Mouse (Mus musculus): ENCODE measurements around the gene Btbd19. TPM values are rescaled to one million over a fixed set of nuclear protein-coding genes. Genes with fewer than 3 reads are reported as not detected.

The Btbd19 gene
- polyA plus RNA-seq, 1 experiment from 2014 or later = 3.6 TPM

- peak; percentile 94 for DNase-seq (ENCODE audit: low spot score)
- Histone ChIP-seq H3K4me1 (peaks cover 36% of the 10 kb centered on the region), H3K27ac (replicated peaks) (peak overlapping the region; percentile 93), H3K9me3 (no peaks in the 10 kb centered on the region), H3K4me3 (peak overlapping the region; percentile 85), H3K36me3 (replicated peaks) (peaks cover 6% of the 10 kb centered on the region), H3K27me3 (replicated peaks; ENCODE audit: low read depth, poor library complexity, severe bottlenecking) (no peaks in the 10 kb centered on the region)
- under 1% methylated on average over 69 of the region's 69 CpGs for WGBS
Observed at GRCm38 (mm10) chr4:117120445-117121414, 4.8 kb downstream of the Btbd19 start.

- H3K27ac ChIP-seq (replicated peaks) = peak overlapping the region; percentile 93
- peak overlapping the region; percentile 85 for H3K4me3 ChIP-seq
- no peaks in the 10 kb centered on the region for H3K27me3 ChIP-seq (replicated peaks; ENCODE audit: low read depth, poor library complexity, severe bottlenecking)
- WGBS = 6% methylated on average over 10 of the region's 10 CpGs
- no peak for DNase-seq (ENCODE audit: low spot score)
- no peaks in the 10 kb centered on the region for H3K9me3 ChIP-seq
- peaks cover 12% of the 10 kb centered on the region for H3K36me3 ChIP-seq (replicated peaks)
- peaks cover 29% of the 10 kb centered on the region for H3K4me1 ChIP-seq
Observed at GRCm38 (mm10) chr4:117120052-117120444, 5.5 kb downstream of the Btbd19 start.

GRCm38 (mm10) chr4:117119636-117120035, 5.9 kb downstream of the Btbd19 start:
- WGBS = 81% methylated on average over 5 of the region's 5 CpGs
- Histone ChIP-seq H3K9me3 (no peaks in the 10 kb centered on the region), H3K27ac (replicated peaks) (peak overlapping the region; percentile 93), H3K4me3 (peak overlapping the region; percentile 85), H3K4me1 (peaks cover 25% of the 10 kb centered on the region), H3K36me3 (replicated peaks) (peaks cover 16% of the 10 kb centered on the region), H3K27me3 (replicated peaks; ENCODE audit: low read depth, poor library complexity, severe bottlenecking) (no peaks in the 10 kb centered on the region)
- no peak for DNase-seq (ENCODE audit: low spot score)

- Histone ChIP-seq H3K36me3 (replicated peaks) (peaks cover 33% of the 10 kb centered on the region), H3K27ac (replicated peaks) (no peak overlapping the region), H3K4me1 (peaks cover 15% of the 10 kb centered on the region), H3K4me3 (no peak overlapping the region), H3K9me3 (no peaks in the 10 kb centered on the region), H3K27me3 (replicated peaks; ENCODE audit: low read depth, poor library complexity, severe bottlenecking) (no peaks in the 10 kb centered on the region)
- 95% methylated on average over 7 of the region's 7 CpGs for WGBS
- DNase-seq (ENCODE audit: low spot score) = no peak
Observed at GRCm38 (mm10) chr4:117117931-117118330, 7.6 kb downstream of the Btbd19 start.

GRCm38 (mm10) chr4:117115592-117115991, 9.9 kb downstream of the Btbd19 start:
- H3K9me3 ChIP-seq = no peaks in the 10 kb centered on the region
- no peak for DNase-seq (ENCODE audit: low spot score)
- H3K27ac ChIP-seq (replicated peaks) = no peak overlapping the region
- H3K4me1 ChIP-seq = peaks cover 6% of the 10 kb centered on the region
- no peaks in the 10 kb centered on the region for H3K27me3 ChIP-seq (replicated peaks; ENCODE audit: low read depth, poor library complexity, severe bottlenecking)
- H3K36me3 ChIP-seq (replicated peaks) = peaks cover 54% of the 10 kb centered on the region
- 88% methylated on average over 5 of the region's 5 CpGs for WGBS
- no peak overlapping the region for H3K4me3 ChIP-seq

GRCm38 (mm10) chr4:117113237-117113636, 12.3 kb downstream of the Btbd19 start:
- no peak for DNase-seq (ENCODE audit: low spot score)
- H3K27ac ChIP-seq (replicated peaks) = no peak overlapping the region
- peaks cover 77% of the 10 kb centered on the region for H3K36me3 ChIP-seq (replicated peaks)

GRCm38 (mm10) chr4:117110985-117111384, 14.5 kb downstream of the Btbd19 start:
- no peaks in the 10 kb centered on the region for H3K27me3 ChIP-seq (replicated peaks; ENCODE audit: low read depth, poor library complexity, severe bottlenecking)
- DNase-seq (ENCODE audit: low spot score) = no peak
- 93% methylated on average over 11 of the region's 11 CpGs for WGBS
- no peak overlapping the region for H3K27ac ChIP-seq (replicated peaks)
- no peaks in the 10 kb centered on the region for H3K9me3 ChIP-seq
- no peak overlapping the region for H3K4me3 ChIP-seq
- peaks cover under 1% of the 10 kb centered on the region; the same call in 1 of the 2 replicates for H3K4me1 ChIP-seq
- peaks cover 94% of the 10 kb centered on the region for H3K36me3 ChIP-seq (replicated peaks)

More at GRCm38 (mm10) chr4:117113237-117113636, 12.3 kb downstream of the Btbd19 start:
- Histone ChIP-seq H3K27me3 (replicated peaks; ENCODE audit: low read depth, poor library complexity, severe bottlenecking) (no peaks in the 10 kb centered on the region), H3K9me3 (no peaks in the 10 kb centered on the region), H3K4me1 (no peaks in the 10 kb centered on the region), H3K4me3 (no peak overlapping the region)
- WGBS = 77% methylated on average over 1 of the region's 1 CpGs

GRCm38 (mm10) chr4:117110249-117110648, 15.3 kb downstream of the Btbd19 start:
- DNase-seq (ENCODE audit: low spot score) = no peak
- peaks cover 8% of the 10 kb centered on the region; the same call in 1 of the 2 replicates for H3K4me1 ChIP-seq
- peaks cover 94% of the 10 kb centered on the region for H3K36me3 ChIP-seq (replicated peaks)
- H3K27ac ChIP-seq (replicated peaks) = no peak overlapping the region
- H3K27me3 ChIP-seq (replicated peaks; ENCODE audit: low read depth, poor library complexity, severe bottlenecking) = no peaks in the 10 kb centered on the region
- no peaks in the 10 kb centered on the region for H3K9me3 ChIP-seq
- WGBS = 92% methylated on average over 13 of the region's 13 CpGs
- H3K4me3 ChIP-seq = no peak overlapping the region

GRCm38 (mm10) chr4:117109330-117109729, 16.2 kb downstream of the Btbd19 start:
- H3K27me3 ChIP-seq (replicated peaks; ENCODE audit: low read depth, poor library complexity, severe bottlenecking) = no peaks in the 10 kb centered on the region
- H3K4me1 ChIP-seq = peaks cover 12% of the 10 kb centered on the region; the same call in 1 of the 2 replicates
- no peak overlapping the region for H3K27ac ChIP-seq (replicated peaks)
- H3K36me3 ChIP-seq (replicated peaks) = peaks cover 95% of the 10 kb centered on the region
- H3K9me3 ChIP-seq = no peaks in the 10 kb centered on the region
- DNase-seq (ENCODE audit: low spot score) = no peak
- WGBS = 94% methylated on average over 25 of the region's 25 CpGs
- H3K4me3 ChIP-seq = no peak overlapping the region

- no peaks in the 10 kb centered on the region for H3K27me3 ChIP-seq (replicated peaks; ENCODE audit: low read depth, poor library complexity, severe bottlenecking)
- no peaks in the 10 kb centered on the region for H3K9me3 ChIP-seq
- DNase-seq (ENCODE audit: low spot score) = no peak
- peaks cover 15% of the 10 kb centered on the region for H3K4me1 ChIP-seq
- WGBS = 95% methylated on average over 6 of the region's 6 CpGs
- peaks cover 92% of the 10 kb centered on the region for H3K36me3 ChIP-seq (replicated peaks)
- no peak overlapping the region for H3K27ac ChIP-seq (replicated peaks)
- no peak overlapping the region for H3K4me3 ChIP-seq
Observed at GRCm38 (mm10) chr4:117108524-117108849, 17.0 kb downstream of the Btbd19 start.

- DNase-seq (ENCODE audit: low spot score) = no peak
- Histone ChIP-seq H3K27me3 (replicated peaks; ENCODE audit: low read depth, poor library complexity, severe bottlenecking) (no peaks in the 10 kb centered on the region), H3K36me3 (replicated peaks) (peaks cover 92% of the 10 kb centered on the region), H3K27ac (replicated peaks) (0 out of 2 replicates have a peak overlapping the region, but pooled peaks have one; percentile 19), H3K9me3 (no peaks in the 10 kb centered on the region), H3K4me1 (peaks cover 15% of the 10 kb centered on the region), H3K4me3 (no peak overlapping the region)
- 93% methylated on average over 18 of the region's 18 CpGs for WGBS
Observed at GRCm38 (mm10) chr4:117107813-117108523, 17.6 kb downstream of the Btbd19 start.

- peaks cover 21% of the 10 kb centered on the region for H3K4me1 ChIP-seq
- 79% methylated on average over 10 of the region's 10 CpGs for WGBS
- H3K4me3 ChIP-seq = no peak overlapping the region
- DNase-seq (ENCODE audit: low spot score) = no peak
- H3K27ac ChIP-seq (replicated peaks) = no peak overlapping the region
- no peaks in the 10 kb centered on the region for H3K27me3 ChIP-seq (replicated peaks; ENCODE audit: low read depth, poor library complexity, severe bottlenecking)
- H3K9me3 ChIP-seq = no peaks in the 10 kb centered on the region
- H3K36me3 ChIP-seq (replicated peaks) = peaks cover 90% of the 10 kb centered on the region
Observed at GRCm38 (mm10) chr4:117105127-117105526, 20.4 kb downstream of the Btbd19 start.

Measured in embryonic facial prominence, embryonic 10.5 days (tissue).